Mouse (Mus musculus): Measurements from ENCODE around the gene Ost4. TPM values are rescaled to one million over a fixed set of nuclear protein-coding genes. Genes with fewer than 3 reads are reported as not detected.

The Ost4 gene
- polyA plus RNA-seq (2016; fragmentation: Nextera tagmentation; extraction: Ambion mirVana): 392 and 397 TPM in 2 replicates

DNA sequence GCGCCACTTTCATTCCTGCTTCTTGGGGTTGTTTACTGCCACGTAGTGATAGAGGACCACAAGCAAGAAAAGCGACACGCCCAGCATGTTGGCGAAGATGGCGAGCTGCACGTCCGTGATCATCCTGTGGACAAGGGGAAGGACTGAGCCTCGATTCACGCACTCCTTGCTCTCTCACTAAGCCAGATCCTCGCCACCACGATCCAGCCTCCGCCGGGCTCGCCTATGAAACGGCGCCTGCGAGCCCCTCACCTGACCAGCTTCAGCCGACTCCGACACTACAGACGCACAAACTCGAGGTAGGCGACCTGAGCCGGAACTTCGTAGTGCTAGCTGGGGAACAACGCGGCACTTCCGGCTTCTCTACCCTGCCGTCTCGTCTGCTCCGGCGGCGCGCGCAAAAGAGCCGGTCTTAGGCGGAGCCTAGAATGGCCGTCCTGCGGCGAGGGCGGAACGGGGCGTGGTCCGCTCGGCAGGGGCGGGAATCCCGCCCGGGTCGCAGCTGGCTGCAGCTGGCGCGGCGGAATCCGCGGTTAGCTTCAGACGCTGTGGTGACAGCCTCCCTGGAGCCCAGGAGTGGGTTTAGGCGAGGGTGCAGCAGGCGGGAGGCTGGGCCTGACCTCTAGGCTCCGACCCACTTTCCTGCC is at the start of gene Ost4:
Ost4 (minus strand) TSS at position 376 of the 647 bp plus-strand sequence.
- H3K27me3 ChIP-seq (ENCODE audit: poor library complexity, severe bottlenecking): peaks cover 16% of the 10 kb centered on the region
- under 1% methylated on average over 58 of the region's 58 CpGs for WGBS
- DNase-seq (ENCODE audit: extremely low spot score, low spot score): peak; percentile 96
- H3K4me1 ChIP-seq: peaks cover 51% of the 10 kb centered on the region
- H3K36me3 ChIP-seq (replicated peaks): peaks cover 37% of the 10 kb centered on the region
- peak within 1 kb of the TSS; percentile 84 for H3K4me3 ChIP-seq
- H3K27ac ChIP-seq: peak within 1 kb of the TSS; percentile 91
- no peaks in the 10 kb centered on the region for H3K9me3 ChIP-seq

DNA sequence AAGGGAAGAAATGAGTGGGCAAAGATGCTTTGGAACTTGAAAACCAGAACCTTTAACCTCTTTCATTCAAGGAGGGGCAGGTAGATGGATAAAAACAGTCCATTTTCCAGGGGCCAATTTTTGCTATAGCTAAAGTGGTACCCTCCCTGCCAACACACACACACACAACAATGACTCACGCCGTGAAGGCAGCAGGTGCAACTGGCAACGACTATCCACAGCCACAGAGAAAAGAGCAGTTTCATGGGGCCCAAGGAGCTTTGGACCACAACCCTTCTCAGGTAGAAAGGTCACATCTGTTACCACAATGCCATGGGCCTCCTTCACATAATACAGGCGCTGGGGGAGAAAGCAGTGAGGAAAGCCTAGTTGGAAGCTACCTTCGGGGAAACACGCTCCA is 48.2 kb upstream of the Ost4 start:
- Histone ChIP-seq H3K27ac (no peak overlapping the region), H3K9me3 (no peaks in the 10 kb centered on the region), H3K27me3 (ENCODE audit: poor library complexity, severe bottlenecking) (no peaks in the 10 kb centered on the region), H3K4me1 (peaks cover 33% of the 10 kb centered on the region), H3K36me3 (replicated peaks) (peaks cover 69% of the 10 kb centered on the region), H3K4me3 (no peak overlapping the region)
- DNase-seq (ENCODE audit: extremely low spot score, low spot score): no peak
- WGBS: 97% methylated on average over 6 of the region's 6 CpGs

DNA sequence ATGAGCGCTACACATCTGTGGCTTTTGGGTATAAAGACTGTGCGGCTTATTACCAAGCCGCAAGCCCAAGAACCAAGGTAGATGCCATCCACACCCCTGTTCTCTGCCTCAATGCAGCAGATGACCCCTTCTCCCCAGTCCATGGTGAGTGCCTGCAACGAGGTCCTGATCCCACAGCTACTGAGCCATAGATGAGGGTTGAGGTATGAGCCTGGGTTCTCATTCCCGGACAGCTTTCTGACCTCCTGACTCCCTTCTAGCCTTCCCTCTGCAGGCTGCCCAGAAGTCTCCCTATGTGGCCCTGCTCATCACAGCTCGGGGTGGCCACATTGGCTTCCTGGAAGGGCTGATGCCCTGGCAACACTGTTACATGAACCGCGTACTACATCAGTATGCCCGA is 47.0 kb upstream of the Ost4 start:
- Histone ChIP-seq H3K4me3 (no peak overlapping the region), H3K4me1 (peaks cover 36% of the 10 kb centered on the region), H3K36me3 (replicated peaks) (peaks cover 69% of the 10 kb centered on the region), H3K27me3 (ENCODE audit: poor library complexity, severe bottlenecking) (no peaks in the 10 kb centered on the region), H3K27ac (no peak overlapping the region), H3K9me3 (no peaks in the 10 kb centered on the region)
- no peak for DNase-seq (ENCODE audit: extremely low spot score, low spot score)
- WGBS: 98% methylated on average over 9 of the region's 9 CpGs

DNA sequence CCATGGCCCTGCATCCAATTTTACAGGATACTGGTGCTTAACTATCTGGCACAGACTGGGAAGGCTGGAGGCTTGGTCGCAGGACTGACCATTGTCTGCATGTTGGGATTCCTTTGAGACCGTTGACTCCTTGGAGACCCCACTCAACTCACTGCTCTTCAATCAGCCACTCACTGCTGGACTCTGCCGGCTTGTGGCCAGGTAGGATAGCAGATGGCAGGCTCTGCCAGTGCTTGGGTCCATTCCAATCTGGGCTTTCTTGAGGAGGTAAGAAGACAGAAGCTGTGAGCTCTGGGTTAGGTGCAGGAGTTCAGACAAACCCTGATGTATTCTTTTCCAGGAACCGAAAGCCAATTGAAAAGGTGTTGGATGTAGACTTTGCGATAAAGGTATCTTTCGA is 46.5 kb upstream of the Ost4 start:
- no peak for DNase-seq (ENCODE audit: extremely low spot score, low spot score)
- Histone ChIP-seq H3K4me1 (peaks cover 36% of the 10 kb centered on the region), H3K36me3 (replicated peaks) (peaks cover 69% of the 10 kb centered on the region), H3K9me3 (no peaks in the 10 kb centered on the region), H3K4me3 (no peak overlapping the region), H3K27ac (no peak overlapping the region), H3K27me3 (ENCODE audit: poor library complexity, severe bottlenecking) (peaks cover under 1% of the 10 kb centered on the region; the same call in 1 of the 2 replicates)
- 100% methylated on average over 6 of the region's 6 CpGs for WGBS

DNA sequence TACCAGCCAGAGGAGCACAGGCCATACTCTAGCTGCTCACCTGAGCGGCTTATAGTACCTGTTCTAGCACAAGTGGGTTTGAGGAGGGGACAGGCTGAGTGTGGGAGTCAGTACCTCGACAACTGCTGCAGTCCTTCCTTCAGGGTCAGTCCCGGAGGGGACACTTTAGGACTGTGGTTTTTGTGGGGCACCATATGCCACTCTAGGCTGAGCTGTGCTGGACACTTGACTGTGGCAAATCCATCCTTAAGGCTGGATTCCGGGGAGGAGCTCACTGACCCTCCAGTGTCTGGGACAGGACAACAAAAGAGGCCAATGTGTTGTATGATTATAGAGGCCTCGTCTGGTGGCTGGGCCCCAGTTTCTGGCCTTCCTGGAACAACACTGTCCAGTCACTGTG is 45.0 kb upstream of the Ost4 start:
- no peak overlapping the region for H3K4me3 ChIP-seq
- no peak for DNase-seq (ENCODE audit: extremely low spot score, low spot score)
- 88% methylated on average over 5 of the region's 5 CpGs for WGBS
- H3K36me3 ChIP-seq (replicated peaks): peaks cover 54% of the 10 kb centered on the region
- peaks cover 27% of the 10 kb centered on the region for H3K4me1 ChIP-seq
- H3K27ac ChIP-seq: no peak overlapping the region
- no peaks in the 10 kb centered on the region for H3K9me3 ChIP-seq
- H3K27me3 ChIP-seq (ENCODE audit: poor library complexity, severe bottlenecking): peaks cover 14% of the 10 kb centered on the region

DNA sequence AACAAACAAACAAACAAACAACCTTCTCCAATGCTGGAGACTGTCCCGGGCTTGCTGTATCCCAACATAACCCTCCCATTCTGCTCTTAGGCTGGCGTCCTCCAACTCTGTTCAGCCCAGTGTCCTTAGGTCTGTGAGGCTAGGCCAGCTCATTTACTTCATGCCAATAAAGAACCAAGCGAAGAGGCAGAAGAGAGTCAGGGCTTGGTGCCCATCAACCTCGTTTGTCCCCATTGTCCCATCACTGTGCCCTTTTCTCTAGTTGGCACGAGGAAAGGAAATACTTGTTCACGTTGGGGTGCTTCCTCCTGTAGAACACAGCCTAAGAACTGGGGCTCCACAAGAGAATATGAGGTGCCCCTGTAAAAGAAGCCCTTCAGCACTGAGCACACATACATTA is 44.1 kb upstream of the Ost4 start:
- DNase-seq (ENCODE audit: extremely low spot score, low spot score): no peak
- H3K27ac ChIP-seq: no peak overlapping the region
- H3K36me3 ChIP-seq (replicated peaks): peaks cover 48% of the 10 kb centered on the region
- H3K4me1 ChIP-seq: peaks cover 25% of the 10 kb centered on the region
- no peak overlapping the region for H3K4me3 ChIP-seq
- H3K9me3 ChIP-seq: no peaks in the 10 kb centered on the region
- 88% methylated on average over 6 of the region's 6 CpGs for WGBS
- peaks cover 22% of the 10 kb centered on the region for H3K27me3 ChIP-seq (ENCODE audit: poor library complexity, severe bottlenecking)

DNA sequence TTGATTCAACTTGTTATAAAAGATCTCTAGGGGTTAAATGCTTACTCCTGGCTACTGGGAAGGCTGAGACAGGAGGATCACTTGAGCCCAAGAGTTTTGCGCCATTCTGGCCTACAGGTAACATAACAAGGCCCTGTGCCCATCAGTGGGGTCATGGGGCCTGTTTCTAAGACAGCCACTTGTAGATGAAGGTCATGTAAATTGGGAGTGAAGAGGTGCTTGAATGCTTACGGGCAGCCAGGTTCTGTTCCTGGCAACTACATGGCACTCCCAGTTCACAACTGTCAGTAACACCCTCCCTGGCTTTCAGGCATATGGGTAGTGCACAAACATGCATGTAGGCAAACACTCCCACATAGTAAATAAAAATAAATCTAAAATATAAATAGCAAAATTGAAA is 43.3 kb upstream of the Ost4 start:
- Histone ChIP-seq H3K9me3 (no peaks in the 10 kb centered on the region), H3K4me3 (peak overlapping the region; percentile 70; the same call in 1 of the 2 replicates)
- 96% methylated on average over 2 of the region's 2 CpGs for WGBS

DNA sequence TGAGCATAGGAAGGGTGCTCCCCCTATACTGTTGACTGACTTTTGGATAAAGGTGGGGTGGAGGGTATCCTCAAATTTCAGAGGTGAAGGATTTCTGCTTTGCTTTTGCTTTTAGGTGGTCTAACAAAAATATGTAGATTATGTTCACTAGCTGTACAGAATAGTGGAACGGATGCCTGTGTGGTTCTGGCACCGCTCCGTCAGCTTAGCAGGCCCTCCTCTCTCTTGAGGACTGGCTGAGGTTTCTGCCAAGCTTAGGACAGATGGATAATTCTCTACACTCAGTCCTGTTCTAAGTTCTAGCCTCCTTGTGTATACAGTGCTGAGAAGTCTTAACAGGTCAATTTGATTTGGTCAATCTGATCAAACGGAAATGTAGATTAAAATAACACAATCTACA is 42.9 kb upstream of the Ost4 start:
- Histone ChIP-seq H3K4me1 (peaks cover 32% of the 10 kb centered on the region), H3K27ac (peak overlapping the region; percentile 84; the same call in 1 of the 2 replicates), H3K27me3 (ENCODE audit: poor library complexity, severe bottlenecking) (peaks cover 31% of the 10 kb centered on the region), H3K36me3 (replicated peaks) (peaks cover 40% of the 10 kb centered on the region), H3K9me3 (no peaks in the 10 kb centered on the region), H3K4me3 (peak overlapping the region; percentile 70)
- 77% methylated on average over 4 of the region's 4 CpGs for WGBS
- DNase-seq (ENCODE audit: extremely low spot score, low spot score): no peak

More for the DNA sequence above, 43.3 kb upstream of the Ost4 start:
- Histone ChIP-seq H3K36me3 (replicated peaks) (peaks cover 45% of the 10 kb centered on the region), H3K27ac (no peak overlapping the region), H3K27me3 (ENCODE audit: poor library complexity, severe bottlenecking) (peaks cover 27% of the 10 kb centered on the region), H3K4me1 (peaks cover 27% of the 10 kb centered on the region)
- no peak for DNase-seq (ENCODE audit: extremely low spot score, low spot score)

DNA sequence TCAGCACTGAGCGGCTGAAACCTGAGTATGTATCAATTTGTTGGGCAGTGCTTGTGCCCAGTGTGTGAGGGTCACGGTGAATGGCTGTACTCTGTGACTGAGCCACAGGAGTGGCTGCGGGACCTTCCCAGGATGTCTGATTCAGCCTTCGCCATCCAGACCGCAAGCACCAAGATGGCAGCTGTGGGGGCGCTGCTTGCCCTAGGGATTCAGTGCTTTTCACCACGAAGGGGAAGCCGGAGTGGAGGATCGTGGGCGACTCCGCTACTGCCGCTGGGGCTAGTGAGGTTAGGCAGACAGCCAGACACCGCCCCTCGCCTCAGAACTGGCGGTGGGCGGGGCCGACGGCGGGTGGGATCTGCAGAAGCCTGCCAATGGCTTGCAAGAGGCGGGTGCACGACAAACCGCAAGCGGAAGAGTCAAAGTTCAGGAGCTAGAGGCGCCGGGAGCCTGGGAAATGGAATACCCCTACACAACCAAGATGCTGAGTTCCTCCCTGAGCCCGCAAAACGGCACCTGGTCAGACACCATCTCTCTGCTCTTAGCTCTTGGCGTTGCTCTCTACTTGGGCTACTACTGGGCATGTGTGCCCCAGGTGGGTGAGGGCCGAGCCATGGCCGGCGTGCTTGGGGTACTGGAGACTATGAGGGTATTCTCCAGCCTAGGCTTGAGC is 42.2 kb upstream of the Ost4 start:
- no peaks in the 10 kb centered on the region for H3K9me3 ChIP-seq
- peak overlapping the region; percentile 84 for H3K27ac ChIP-seq
- peaks cover 39% of the 10 kb centered on the region for H3K4me1 ChIP-seq
- peak overlapping the region; percentile 70 for H3K4me3 ChIP-seq
- under 1% methylated on average over 31 of the region's 31 CpGs for WGBS
- peaks cover 34% of the 10 kb centered on the region for H3K36me3 ChIP-seq (replicated peaks)
- H3K27me3 ChIP-seq (ENCODE audit: poor library complexity, severe bottlenecking): peaks cover 38% of the 10 kb centered on the region
- DNase-seq (ENCODE audit: extremely low spot score, low spot score): peak; percentile 91

DNA sequence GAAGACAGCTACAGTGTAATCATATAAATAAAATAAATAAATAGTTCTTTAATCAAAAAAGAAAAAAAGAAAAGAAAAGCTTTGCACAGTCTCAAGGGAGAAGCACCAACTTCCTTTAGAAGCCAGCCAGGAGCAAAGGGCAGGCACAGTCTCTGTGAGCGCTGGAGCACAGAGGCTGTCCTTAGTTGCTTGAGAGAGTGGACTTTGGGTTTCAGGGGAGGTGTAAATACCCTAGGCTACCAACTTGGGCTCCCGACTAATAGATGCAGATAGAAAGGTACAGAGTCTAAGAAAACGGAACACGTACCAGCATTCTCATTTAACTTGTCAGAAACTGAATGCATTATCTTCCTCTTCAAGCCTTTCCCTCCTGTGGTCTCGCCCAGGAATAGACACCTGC is 41.0 kb upstream of the Ost4 start:
- Histone ChIP-seq H3K9me3 (no peaks in the 10 kb centered on the region), H3K4me3 (no peak overlapping the region), H3K4me1 (peaks cover 44% of the 10 kb centered on the region), H3K36me3 (replicated peaks) (peaks cover 22% of the 10 kb centered on the region), H3K27me3 (ENCODE audit: poor library complexity, severe bottlenecking) (peaks cover 50% of the 10 kb centered on the region), H3K27ac (no peak overlapping the region)
- 82% methylated on average over 5 of the region's 5 CpGs for WGBS
- no peak for DNase-seq (ENCODE audit: extremely low spot score, low spot score)

DNA sequence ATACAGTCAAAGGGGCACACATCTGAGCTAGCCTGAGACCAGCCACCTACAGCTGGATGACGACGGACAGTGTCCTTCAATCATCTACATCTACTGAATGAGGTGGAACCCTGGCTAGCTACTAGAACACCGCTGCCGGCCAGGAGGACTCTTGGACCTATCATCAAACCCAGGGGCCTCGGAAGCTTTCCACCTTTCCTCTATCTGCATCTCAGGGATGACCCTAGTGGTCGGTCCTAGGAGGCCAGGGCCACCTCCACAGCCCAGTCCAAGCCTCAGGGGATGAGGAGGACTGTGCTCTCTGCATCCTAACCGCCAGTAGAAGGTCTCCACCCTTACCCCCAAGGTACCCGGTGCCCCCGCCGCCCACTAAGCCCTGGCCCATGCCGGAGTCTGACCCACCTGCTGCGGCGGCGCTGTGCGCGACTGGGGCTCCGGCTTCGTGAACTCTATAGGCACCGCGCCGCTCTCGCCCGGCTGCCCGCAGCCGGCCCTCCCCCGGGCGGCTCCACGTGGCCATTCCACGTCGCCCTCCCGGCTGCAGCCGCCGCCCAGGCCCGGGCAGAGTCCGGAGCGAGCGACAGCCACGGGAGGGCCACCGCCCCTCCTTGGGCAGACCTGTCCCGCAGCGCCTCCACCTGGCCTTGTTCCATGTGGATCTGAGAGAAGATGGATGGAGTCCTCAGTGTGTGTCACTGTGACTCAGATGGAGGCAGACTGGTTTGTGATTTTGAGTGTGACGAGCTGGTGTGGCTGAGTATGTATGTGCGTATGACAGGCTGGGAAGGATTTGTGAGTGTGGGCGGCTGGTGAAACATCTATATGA is 37.6 kb upstream of the Ost4 start, which contains the start of gene Cgref1:
Cgref1 (minus strand) TSS at position 636 of the 826 bp plus-strand sequence.
- Histone ChIP-seq H3K27ac (peak within 1 kb of the TSS; percentile 84), H3K27me3 (ENCODE audit: poor library complexity, severe bottlenecking) (peaks cover 50% of the 10 kb centered on the region), H3K9me3 (no peaks in the 10 kb centered on the region), H3K36me3 (replicated peaks) (no peaks in the 10 kb centered on the region), H3K4me1 (peaks cover 35% of the 10 kb centered on the region), H3K4me3 (peak within 1 kb of the TSS; percentile 68)
- WGBS: 5% methylated on average over 44 of the region's 44 CpGs
- DNase-seq (ENCODE audit: extremely low spot score, low spot score): peak; percentile 59

DNA sequence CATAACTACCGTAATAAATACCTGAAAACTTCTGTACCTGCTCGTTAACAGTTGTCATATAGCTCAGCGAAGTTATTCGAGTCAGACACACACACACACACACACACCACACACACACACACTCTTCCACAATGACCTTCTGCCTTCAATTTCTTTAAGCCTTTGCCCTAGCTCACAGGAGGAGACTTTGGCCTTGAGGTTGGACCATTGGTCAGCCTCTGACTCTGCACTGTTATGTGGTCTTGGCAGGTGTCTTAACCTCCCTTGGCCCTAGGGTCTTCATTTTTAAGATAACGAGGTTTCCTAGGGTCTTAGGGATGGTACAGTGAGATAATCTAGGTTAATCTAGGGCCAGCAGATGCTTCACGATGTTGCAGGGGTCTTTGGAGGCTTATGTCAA is 36.8 kb upstream of the Ost4 start:
- H3K27me3 ChIP-seq (ENCODE audit: poor library complexity, severe bottlenecking): peaks cover 50% of the 10 kb centered on the region
- 85% methylated on average over 6 of the region's 6 CpGs for WGBS
- no peak overlapping the region for H3K4me3 ChIP-seq
- no peaks in the 10 kb centered on the region for H3K9me3 ChIP-seq
- H3K4me1 ChIP-seq: peaks cover 27% of the 10 kb centered on the region
- no peaks in the 10 kb centered on the region for H3K36me3 ChIP-seq (replicated peaks)
- no peak overlapping the region for H3K27ac ChIP-seq
- no peak for DNase-seq (ENCODE audit: extremely low spot score, low spot score)

Measured in forebrain, embryonic 10.5 days (tissue).